Mouse (Mus musculus) frontal cortex, postnatal 25 days (tissue): ENCODE measurements around the gene Ppme1.

ENCODE experiments used
- DNase-seq, 2 experiments: peaks; one replicate each; pipeline ENCODE4 v3.0.0; 2022; ENCODE audit warnings: low spot score in 2 of 2

Gene Ppme1

GRCm38 (mm10) chr7:100279803-100280202 is 92.3 kb downstream of the Ppme1 start:
- DNase-seq = no peak
